Mouse (Mus musculus): ENCODE measurements around the gene Tpt1. TPM values are rescaled to one million over a fixed set of nuclear protein-coding genes. Genes with fewer than 3 reads are reported as not detected.

Tpt1 gene
- total and polyA plus RNA-seq, 3 experiments, result 698 to 1,876 (median 1,607) TPM

DNA sequence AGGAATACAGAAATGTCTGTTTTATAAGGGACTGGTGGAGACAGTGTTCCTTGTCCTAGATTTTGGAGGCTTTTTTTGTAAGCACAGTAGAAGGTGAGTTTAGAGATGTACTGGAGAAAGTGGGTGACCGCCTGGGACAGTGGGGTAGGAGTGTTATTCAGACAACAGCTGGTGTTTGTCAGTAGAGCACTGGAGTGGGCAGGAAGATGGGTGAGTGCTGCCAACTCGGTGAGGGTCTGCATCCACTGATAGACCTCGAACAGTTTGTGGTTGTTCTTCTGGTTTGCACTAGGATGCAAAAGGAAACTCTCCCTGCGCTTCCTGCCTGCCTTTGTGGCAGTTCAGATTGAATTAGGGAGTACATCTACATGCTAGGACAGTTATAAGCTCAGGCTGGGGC, 2.8 kb downstream of the Tpt1 start:
- TF ChIP-seq E2F4 (IDR thresholded peaks at IDR 0.05; ENCODE audit: insufficient replicate concordance, low read depth, low read length) (no peak), BHLHE40 (IDR thresholded peaks at IDR 0.05; ENCODE audit: low read depth, low read length) (no peak), NELFE (IDR thresholded peaks at IDR 0.05; ENCODE audit: low read depth, low read length) (no peak), MAX (IDR thresholded peaks at IDR 0.05; ENCODE audit: low read length) (no peak), EP300 (IDR thresholded peaks at IDR 0.05; ENCODE audit: low read length) (no peak), CHD1 (IDR thresholded peaks at IDR 0.05; ENCODE audit: low read depth, low read length) (no peak), NRF1 (IDR thresholded peaks at IDR 0.05; ENCODE audit: low read depth, low read length) (no peak), RCOR1 (conservative IDR thresholded peaks at IDR 0.05; ENCODE audit: low read depth, low read length) (no peak), USF2 (conservative IDR thresholded peaks at IDR 0.05; ENCODE audit: low read depth, low read length) (no peak), KAT2A (IDR thresholded peaks at IDR 0.05; ENCODE audit: insufficient replicate concordance, low read length) (no peak), ZC3H11A (IDR thresholded peaks at IDR 0.05; ENCODE audit: low read depth, low read length) (no peak), TCF12 (IDR thresholded peaks at IDR 0.05; ENCODE audit: low read depth, low read length) (no peak), USF1 (IDR thresholded peaks at IDR 0.05; ENCODE audit: low read depth, low read length) (no peak), JUN (IDR thresholded peaks at IDR 0.05; ENCODE audit: insufficient read depth, low read depth, low read length) (no peak), POLR2A (IDR thresholded peaks at IDR 0.05; ENCODE audit: low read depth, low read length) (no peak; the same call in 1 of the 2 replicates), MAZ (IDR thresholded peaks at IDR 0.05; ENCODE audit: low read depth, low read length) (no peak), SMC3 (IDR thresholded peaks at IDR 0.05; ENCODE audit: low read depth, low read length) (no peak), MXI1 (IDR thresholded peaks at IDR 0.05; ENCODE audit: low read depth, low read length) (no peak), RAD21 (IDR thresholded peaks at IDR 0.05; ENCODE audit: low read depth, low read length) (no peak)
- in situ Hi-C loops (cut with MboI; ENCODE audit: low pct_ligation_motif_present, low pct_unique_long_range_greater_than_20kb, low sequenced_read_pairs), result no loop called here
- H3K9ac ChIP-seq (ENCODE audit: insufficient read depth, low read depth), result no peak overlapping the region

DNA sequence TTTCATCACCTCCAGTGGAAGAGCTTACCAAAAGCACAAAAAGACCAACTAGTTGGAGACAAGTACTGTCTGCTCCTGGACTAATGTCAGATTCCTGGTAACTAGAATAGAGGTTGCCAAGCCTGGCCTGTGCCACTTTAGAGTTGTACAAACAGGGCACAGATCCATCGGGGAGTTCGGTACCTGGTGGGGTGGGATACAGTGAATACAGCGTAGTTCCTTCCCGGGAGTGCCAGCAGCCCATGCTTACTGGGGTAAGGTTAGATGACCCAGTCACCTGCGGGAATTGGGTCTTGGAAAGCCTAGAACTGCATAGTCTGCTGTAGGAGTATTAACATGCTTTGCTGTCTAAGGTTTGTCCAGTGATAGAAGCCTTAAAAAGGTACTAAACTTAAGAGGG, 3.6 kb downstream of the Tpt1 start:
- Histone ChIP-seq H3K9me3 (replicated peaks; ENCODE audit: low read length) (no peaks in the 10 kb centered on the region), H3K4me3 (replicated peaks in 1 of 3; ENCODE audit: low read depth in 2 of 3, low read length in 2 of 3, poor library complexity in 1 of 3) (no peak overlapping the region), H3K9ac (ENCODE audit: insufficient read depth, low read depth) (no peak overlapping the region), H3K4me1 (ENCODE audit: control insufficient read depth in 1 of 2, insufficient read depth in 2 of 2) (peaks cover 0 to 23% of the 10 kb centered on the region in 2 experiments; a peak in 2 of 4 replicates), H3K27me3 (replicated peaks) (no peaks in the 10 kb centered on the region), H3K79me2 (replicated peaks; ENCODE audit: control insufficient read depth, extremely low read depth, insufficient read depth, poor library complexity, severe bottlenecking) (peaks cover 13% of the 10 kb centered on the region), H3K4me2 (ENCODE audit: insufficient read depth, low read depth, poor library complexity, severe bottlenecking) (no peak overlapping the region), H3K36me3 (replicated peaks in 1 of 2; ENCODE audit: control insufficient read depth in 1 of 2, insufficient read depth in 1 of 2, low read length in 1 of 2) (peaks cover 35 to 56% of the 10 kb centered on the region in 2 experiments), H3K27ac (ENCODE audit: insufficient read depth, low read depth) (no peak overlapping the region)
- in situ Hi-C loops (cut with MboI; ENCODE audit: low pct_ligation_motif_present, low pct_unique_long_range_greater_than_20kb, low sequenced_read_pairs), result no loop called here
- dilution Hi-C loops (cut with MboI; ENCODE audit: extremely low pct_ligation_motif_present, extremely low pct_unique_long_range_greater_than_20kb, low sequenced_read_pairs), result no loop called here
- TF ChIP-seq MAFK (IDR thresholded peaks at IDR 0.05; ENCODE audit: insufficient replicate concordance, low read length) (no peak), JUN (IDR thresholded peaks at IDR 0.05; ENCODE audit: insufficient read depth, low read depth, low read length) (no peak), CHD2 (IDR thresholded peaks at IDR 0.05; ENCODE audit: low read length) (no peak), CHD1 (IDR thresholded peaks at IDR 0.05; ENCODE audit: low read depth, low read length) (no peak), POLR2A (IDR thresholded peaks at IDR 0.05; ENCODE audit: low read depth, low read length) (no peak), MYC (IDR thresholded peaks at IDR 0.05; ENCODE audit: low read depth, low read length) (no peak), USF1 (IDR thresholded peaks at IDR 0.05; ENCODE audit: low read depth, low read length) (no peak), EP300 (IDR thresholded peaks at IDR 0.05; ENCODE audit: low read length) (no peak), GABPA (IDR thresholded peaks at IDR 0.05; ENCODE audit: insufficient replicate concordance, low read depth, low read length) (no peak)
- no peak for DNase-seq (ENCODE audit: extremely low read depth)

More for the DNA sequence above, 2.8 kb downstream of the Tpt1 start:
- Histone ChIP-seq H3K27me3 (replicated peaks) (no peaks in the 10 kb centered on the region), H3K27ac (ENCODE audit: insufficient read depth, low read depth) (no peak overlapping the region), H3K79me2 (replicated peaks; ENCODE audit: control insufficient read depth, extremely low read depth, insufficient read depth, poor library complexity, severe bottlenecking) (peaks cover 13% of the 10 kb centered on the region), H3K4me1 (ENCODE audit: control insufficient read depth in 1 of 2, insufficient read depth in 2 of 2) (peaks cover 0 to 23% of the 10 kb centered on the region in 2 experiments; a peak in 2 of 4 replicates), H3K9me3 (replicated peaks; ENCODE audit: low read length) (no peaks in the 10 kb centered on the region), H3K4me2 (ENCODE audit: insufficient read depth, low read depth, poor library complexity, severe bottlenecking) (no peak overlapping the region), H3K4me3 (replicated peaks in 1 of 3; ENCODE audit: low read depth in 2 of 3, low read length in 2 of 3, poor library complexity in 1 of 3) (no peak overlapping the region), H3K36me3 (replicated peaks in 1 of 2; ENCODE audit: control insufficient read depth in 1 of 2, insufficient read depth in 1 of 2, low read length in 1 of 2) (peaks cover 35 to 56% of the 10 kb centered on the region in 2 experiments)
- dilution Hi-C loops (cut with MboI; ENCODE audit: extremely low pct_ligation_motif_present, extremely low pct_unique_long_range_greater_than_20kb, low sequenced_read_pairs), result no loop called here
- no peak for DNase-seq (ENCODE audit: extremely low read depth)

Measured in CH12.LX (cell line).